8 mouse cellular contexts compared by ENCODE assay signal in the genomic region with DNA sequence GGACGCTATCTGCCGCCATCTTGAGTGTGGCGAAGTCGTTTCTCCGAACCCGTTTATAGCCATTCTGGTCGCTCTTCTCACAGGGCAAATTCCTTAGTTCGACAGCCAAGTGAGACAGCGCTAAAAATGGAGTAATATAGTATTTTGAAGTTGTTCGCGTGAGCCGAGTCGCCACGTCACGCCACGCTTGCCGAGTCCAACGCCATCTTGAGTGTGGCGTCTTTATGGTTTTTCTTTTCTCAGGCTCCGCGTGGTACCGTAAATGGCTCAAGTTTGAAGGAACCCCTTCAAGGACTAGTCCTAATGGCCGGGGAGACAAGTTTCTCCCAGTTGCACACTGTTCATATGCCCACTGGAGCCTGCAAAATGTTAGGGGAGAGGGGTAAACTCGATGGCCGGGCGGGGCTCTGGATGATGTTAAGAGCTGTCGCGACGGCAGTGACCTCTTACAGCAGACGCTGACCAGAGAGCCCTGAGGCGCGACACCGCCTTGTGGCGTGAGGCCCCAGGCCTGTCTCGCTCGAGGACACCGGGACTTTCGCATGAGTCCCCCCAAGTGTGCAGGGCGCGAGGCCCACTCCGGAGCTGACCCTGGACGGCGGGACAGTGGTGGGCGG. TPM values are rescaled to one million over a fixed set of nuclear protein-coding genes. Genes with fewer than 3 reads are reported as not detected.
DNase-seq lines count a peak whose midpoint lies in the region; ATAC-seq and TF ChIP-seq lines count a peak whose summit lies in the region.

No protein-coding gene starts in this region.

- under 1% methylated on average over 44 of the region's 44 CpGs for WGBS in embryonic facial prominence, embryonic 13.5 days
- under 1% methylated on average over 44 of the region's 44 CpGs for WGBS in heart, embryonic 15.5 days
- under 1% methylated on average over 42 of the region's 44 CpGs for WGBS in kidney, postnatal 0 days
- WGBS in liver, postnatal 0 days (ENCODE audit: insufficient replicate concordance): under 1% methylated on average over 43 of the region's 44 CpGs
- WGBS in neural tube, embryonic 14.5 days: under 1% methylated on average over 41 of the region's 44 CpGs

- peaks cover 19% of the 10 kb centered on the region for H3K36me3 ChIP-seq in embryonic facial prominence, embryonic 13.5 days
- peaks cover 12% of the 10 kb centered on the region for H3K36me3 ChIP-seq in heart, embryonic 15.5 days
- H3K36me3 ChIP-seq in kidney, postnatal 0 days (ENCODE audit: insufficient read depth, low read length): peaks cover 6% of the 10 kb centered on the region
- peaks cover 6% of the 10 kb centered on the region for H3K36me3 ChIP-seq in liver, postnatal 0 days (replicated peaks; ENCODE audit: insufficient read depth, low read length)
- peaks cover 5% of the 10 kb centered on the region; the same call in 1 of the 2 replicates for H3K36me3 ChIP-seq in neural tube, embryonic 14.5 days (ENCODE audit: control insufficient read depth, insufficient read depth, low read length)

- peak; percentile 60; the same call in 1 of the 2 replicates for TF ChIP-seq EP300 in liver, postnatal 0 days (IDR thresholded peaks at IDR 0.05; ENCODE audit: low read depth)

- H3K4me2 ChIP-seq in embryonic facial prominence, embryonic 13.5 days: peak overlapping the region; percentile 91
- peak overlapping the region; percentile 86 for H3K4me2 ChIP-seq in heart, embryonic 15.5 days
- peak overlapping the region; percentile 83 for H3K4me2 ChIP-seq in kidney, postnatal 0 days (ENCODE audit: low read length)
- H3K4me2 ChIP-seq in liver, postnatal 0 days (ENCODE audit: low read depth, low read length): peak overlapping the region; percentile 93
- H3K4me2 ChIP-seq in neural tube, embryonic 14.5 days (ENCODE audit: low read depth, low read length): peak overlapping the region; percentile 79

- H3K4me3 ChIP-seq in embryonic facial prominence, embryonic 13.5 days: peak overlapping the region; percentile 98
- peak overlapping the region; percentile 91 for H3K4me3 ChIP-seq in heart, embryonic 15.5 days
- H3K4me3 ChIP-seq in kidney, postnatal 0 days (replicated peaks; ENCODE audit: low read depth, low read length): peak overlapping the region; percentile 89
- peak overlapping the region; percentile 99 for H3K4me3 ChIP-seq in liver, postnatal 0 days (ENCODE audit: low read depth, low read length)
- peak overlapping the region; percentile 100 for H3K4me3 ChIP-seq in neural tube, embryonic 14.5 days (ENCODE audit: low read depth, low read length)

- H3K27me3 ChIP-seq in embryonic facial prominence, embryonic 13.5 days: no peaks in the 10 kb centered on the region
- no peaks in the 10 kb centered on the region for H3K27me3 ChIP-seq in heart, embryonic 15.5 days
- no peaks in the 10 kb centered on the region for H3K27me3 ChIP-seq in kidney, postnatal 0 days (ENCODE audit: insufficient read depth, low read length)
- H3K27me3 ChIP-seq in liver, postnatal 0 days (ENCODE audit: insufficient read depth, low read length): no peaks in the 10 kb centered on the region
- H3K27me3 ChIP-seq in neural tube, embryonic 14.5 days (ENCODE audit: control insufficient read depth, insufficient read depth, low read length): no peaks in the 10 kb centered on the region

- H3K9ac ChIP-seq in embryonic facial prominence, embryonic 13.5 days: peak overlapping the region; percentile 95
- peak overlapping the region; percentile 78 for H3K9ac ChIP-seq in heart, embryonic 15.5 days
- peak overlapping the region; percentile 92 for H3K9ac ChIP-seq in kidney, postnatal 0 days (ENCODE audit: low read depth, low read length)
- H3K9ac ChIP-seq in liver, postnatal 0 days (replicated peaks): peak overlapping the region; percentile 99
- H3K9ac ChIP-seq in neural tube, embryonic 14.5 days (replicated peaks; ENCODE audit: low read depth, low read length): peak overlapping the region; percentile 83

- H3K9me3 ChIP-seq in embryonic facial prominence, embryonic 13.5 days: no peaks in the 10 kb centered on the region
- H3K9me3 ChIP-seq in heart, embryonic 15.5 days (replicated peaks): no peaks in the 10 kb centered on the region
- no peaks in the 10 kb centered on the region for H3K9me3 ChIP-seq in kidney, postnatal 0 days (replicated peaks; ENCODE audit: low read length)
- H3K9me3 ChIP-seq in liver, postnatal 0 days (ENCODE audit: low read length): no peaks in the 10 kb centered on the region
- no peaks in the 10 kb centered on the region for H3K9me3 ChIP-seq in neural tube, embryonic 14.5 days (ENCODE audit: control insufficient read depth, low read length)

- peaks cover 40% of the 10 kb centered on the region for H3K4me1 ChIP-seq in embryonic facial prominence, embryonic 13.5 days
- peaks cover 42% of the 10 kb centered on the region for H3K4me1 ChIP-seq in heart, embryonic 15.5 days (replicated peaks)
- peaks cover 14% of the 10 kb centered on the region for H3K4me1 ChIP-seq in kidney, postnatal 0 days (replicated peaks; ENCODE audit: insufficient read depth, low read length)
- H3K4me1 ChIP-seq in liver, postnatal 0 days (ENCODE audit: insufficient read depth): peaks cover 24% of the 10 kb centered on the region
- H3K4me1 ChIP-seq in neural tube, embryonic 14.5 days (ENCODE audit: control insufficient read depth, insufficient read depth, low read length): peaks cover 17% of the 10 kb centered on the region; the same call in 1 of the 2 replicates

- peak; percentile 37 for DNase-seq in urinary bladder, postnatal 10 days (ENCODE audit: low spot score)
- no peak for DNase-seq in urinary bladder, adult 2 months (ENCODE audit: low spot score)
- DNase-seq in kidney, postnatal 0 days (ENCODE audit: low spot score): peak; percentile 81
- DNase-seq in liver, postnatal 0 days: peak; percentile 80
- DNase-seq in thymus, postnatal 0 days (ENCODE audit: low spot score): no peak

- no peak for TF ChIP-seq CTCF in kidney, postnatal 0 days (IDR thresholded peaks at IDR 0.05; ENCODE audit: low read depth)
- TF ChIP-seq CTCF in liver, postnatal 0 days (IDR thresholded peaks at IDR 0.05; ENCODE audit: low read depth): no peak

- no peak for ATAC-seq in embryonic facial prominence, embryonic 13.5 days (ENCODE audit: insufficient number of reproducible peaks, insufficient read depth, low FRiP score, low TSS enrichment, low read depth)
- ATAC-seq in heart, embryonic 15.5 days (replicated peaks; ENCODE audit: insufficient number of reproducible peaks, insufficient read depth, low FRiP score, low read depth): peak; percentile 3; the same call in 1 of the 2 replicates
- ATAC-seq in kidney, postnatal 0 days (replicated peaks; ENCODE audit: low FRiP score, low read depth): peak; percentile 16
- ATAC-seq in liver, postnatal 0 days: peak; percentile 10
- ATAC-seq in neural tube, embryonic 14.5 days (ENCODE audit: low read depth): peak; percentile 29

- peak overlapping the region; percentile 100 for H3K27ac ChIP-seq in embryonic facial prominence, embryonic 13.5 days
- peak overlapping the region; percentile 99 for H3K27ac ChIP-seq in heart, embryonic 15.5 days
- H3K27ac ChIP-seq in kidney, postnatal 0 days: peak overlapping the region; percentile 100
- H3K27ac ChIP-seq in liver, postnatal 0 days (ENCODE audit: low read depth): peak overlapping the region; percentile 100
- H3K27ac ChIP-seq in neural tube, embryonic 14.5 days (ENCODE audit: low read depth, low read length): peak overlapping the region; percentile 100

RNA-seq across cellular contexts. Expression of gene Ptma, which starts 0.9 kb away (rescaled TPM):
- polyA plus RNA-seq in urinary bladder, adult 2 months (2012; rRNA removed): 836 and 1,054 TPM in 2 replicates
- polyA plus RNA-seq in embryonic facial prominence, embryonic 13.5 days (2015; fragmentation: Nextera tagmentation; extraction: Ambion mirVana): 3,278 and 3,456 TPM in 2 replicates
- polyA plus RNA-seq in heart, embryonic 15.5 days (2015; fragmentation: Nextera tagmentation; extraction: Ambion mirVana): 791 and 881 TPM in 2 replicates
- 2,429 and 2,697 TPM in 2 replicates for polyA plus RNA-seq in kidney, postnatal 0 days (2015; fragmentation: Nextera tagmentation; extraction: Ambion mirVana)
- polyA plus RNA-seq in liver, postnatal 0 days (2015; fragmentation: Nextera tagmentation; extraction: Ambion mirVana): 750 and 799 TPM in 2 replicates
- 1,651 and 1,970 TPM in 2 replicates for polyA plus RNA-seq in neural tube, embryonic 14.5 days (2014; fragmentation: Nextera tagmentation; extraction: Ambion mirVana)
- polyA plus RNA-seq in thymus, postnatal 0 days (2015; fragmentation: Nextera tagmentation; extraction: Ambion mirVana): 3,795 and 4,477 TPM in 2 replicates

RNA-seq across cellular contexts. Expression of gene Pde6d, which starts 56.8 kb away (rescaled TPM):
- 48.0 and 49.0 TPM in 2 replicates for polyA plus RNA-seq in urinary bladder, adult 2 months (2012; rRNA removed)
- polyA plus RNA-seq in embryonic facial prominence, embryonic 13.5 days (2015; fragmentation: Nextera tagmentation; extraction: Ambion mirVana): 70.7 and 78.5 TPM in 2 replicates
- 61.6 and 73.0 TPM in 2 replicates for polyA plus RNA-seq in heart, embryonic 15.5 days (2015; fragmentation: Nextera tagmentation; extraction: Ambion mirVana)
- 63.2 and 63.7 TPM in 2 replicates for polyA plus RNA-seq in kidney, postnatal 0 days (2015; fragmentation: Nextera tagmentation; extraction: Ambion mirVana)
- 25.2 and 29.6 TPM in 2 replicates for polyA plus RNA-seq in liver, postnatal 0 days (2015; fragmentation: Nextera tagmentation; extraction: Ambion mirVana)
- polyA plus RNA-seq in neural tube, embryonic 14.5 days (2014; fragmentation: Nextera tagmentation; extraction: Ambion mirVana): 92.9 and 97.4 TPM in 2 replicates
- 52.2 and 55.4 TPM in 2 replicates for polyA plus RNA-seq in thymus, postnatal 0 days (2015; fragmentation: Nextera tagmentation; extraction: Ambion mirVana)

RNA-seq across cellular contexts. Expression of gene Cops7b, which starts 57.1 kb away (rescaled TPM):
- polyA plus RNA-seq in urinary bladder, adult 2 months (2012; rRNA removed): 22.0 and 34.3 TPM in 2 replicates
- polyA plus RNA-seq in embryonic facial prominence, embryonic 13.5 days (2015; fragmentation: Nextera tagmentation; extraction: Ambion mirVana): 46.8 and 54.5 TPM in 2 replicates
- polyA plus RNA-seq in heart, embryonic 15.5 days (2015; fragmentation: Nextera tagmentation; extraction: Ambion mirVana): 21.7 and 25.3 TPM in 2 replicates
- 27.9 and 28.6 TPM in 2 replicates for polyA plus RNA-seq in kidney, postnatal 0 days (2015; fragmentation: Nextera tagmentation; extraction: Ambion mirVana)
- 8.5 and 9.8 TPM in 2 replicates for polyA plus RNA-seq in liver, postnatal 0 days (2015; fragmentation: Nextera tagmentation; extraction: Ambion mirVana)
- 52.1 and 55.7 TPM in 2 replicates for polyA plus RNA-seq in neural tube, embryonic 14.5 days (2014; fragmentation: Nextera tagmentation; extraction: Ambion mirVana)
- polyA plus RNA-seq in thymus, postnatal 0 days (2015; fragmentation: Nextera tagmentation; extraction: Ambion mirVana): 35.2 and 36.5 TPM in 2 replicates

Comparison
In these comparisons a context has a peak if more than half of its experiments do, and no peak if none do; other contexts are left out.
1. DNase-seq: peak in urinary bladder, postnatal 10 days (single experiment), kidney, postnatal 0 days (single experiment) and liver, postnatal 0 days (single experiment); none in urinary bladder, adult 2 months (single experiment) and thymus, postnatal 0 days (single experiment).
2. Peak in every context shown above with its lines, with median percentiles within 50 percentile points of each other: H3K27ac ChIP-seq, H3K4me2 ChIP-seq, H3K4me3 ChIP-seq and H3K9ac ChIP-seq.